Mouse (Mus musculus): Measurements from ENCODE around the gene Anapc2.
"Not testable (repeated sequence)": the region's sequence is repeated elsewhere in the genome, so short reads cannot be mapped to it uniquely, and the experiment has no call there.

Anapc2 gene

DNA sequence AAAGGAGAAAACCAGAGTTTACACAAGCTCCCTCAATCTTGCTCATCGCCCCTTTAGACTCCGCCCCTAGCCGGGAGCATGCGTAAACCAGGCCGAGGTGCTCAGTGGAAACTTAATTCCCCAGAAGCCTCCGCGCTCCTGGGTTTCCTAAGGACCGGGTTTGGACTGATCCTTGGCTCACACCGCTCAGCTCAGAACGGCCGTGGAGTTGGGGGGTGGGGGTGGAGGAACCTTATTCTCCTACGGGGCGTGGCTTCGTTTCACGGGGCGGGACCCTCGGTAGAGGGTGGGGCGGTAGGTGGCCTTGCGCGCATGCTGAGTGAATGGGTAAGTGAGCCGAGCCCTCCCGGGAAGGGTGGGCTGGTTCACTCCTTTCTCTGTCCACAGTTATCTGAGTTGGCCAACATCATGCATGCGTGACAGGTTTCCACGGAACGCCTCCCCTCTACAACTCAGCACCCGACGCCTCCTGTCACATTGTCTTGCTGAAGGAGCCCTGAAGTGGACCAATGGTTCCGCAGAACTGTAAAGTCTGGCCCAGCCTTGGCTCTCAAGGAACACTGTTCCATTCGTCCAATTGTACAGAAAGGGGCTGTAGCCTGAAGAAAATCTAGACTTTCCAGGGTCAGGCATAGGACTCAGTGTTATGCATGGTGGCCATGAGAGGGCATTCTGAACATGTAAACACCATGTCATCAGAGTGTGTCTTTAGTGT is 31.4 kb upstream of the Anapc2 start:
- DNase-seq (ENCODE audit: low read depth): peak; percentile 75

DNA sequence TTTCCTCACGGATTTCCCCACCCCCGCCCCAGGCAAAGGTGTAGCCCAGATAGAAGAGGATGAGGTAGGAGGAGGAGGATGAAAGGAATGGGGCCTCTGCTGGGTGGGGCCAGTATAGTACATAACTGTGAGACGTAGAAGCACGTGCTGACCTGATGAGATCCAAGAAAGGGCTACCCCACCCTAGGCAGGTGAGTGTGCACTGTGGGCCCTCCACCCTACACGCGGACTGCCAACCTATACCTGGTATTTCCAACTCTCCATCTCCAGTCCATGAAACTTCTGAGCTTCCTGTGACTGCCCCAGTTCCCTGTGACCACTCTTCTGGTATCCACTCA is 30.9 kb upstream of the Anapc2 start:
- peak; percentile 45 for DNase-seq (ENCODE audit: low read depth)

DNA sequence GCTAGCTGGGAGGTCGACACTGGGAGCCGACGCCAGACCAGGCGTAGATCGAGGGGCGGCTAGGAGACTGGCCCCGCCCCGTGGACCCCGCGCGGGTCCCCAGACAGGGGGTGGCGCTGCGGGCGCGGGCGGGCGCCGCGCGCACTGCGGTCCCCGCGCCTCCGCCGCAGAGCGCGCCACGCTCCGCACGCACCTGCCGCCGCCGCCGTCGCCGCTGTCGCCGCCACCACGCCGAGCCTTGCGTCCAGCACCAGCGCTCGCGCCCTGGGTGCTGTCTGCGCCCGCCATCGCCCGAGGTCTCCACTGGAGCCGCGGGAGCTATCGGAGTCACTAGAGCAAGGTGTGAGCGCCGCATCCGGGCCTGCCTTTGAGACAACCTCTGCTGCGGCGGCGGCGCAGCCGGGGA is 30.2 kb upstream of the Anapc2 start, which contains the start of the genes Rnf208 and Cysrt1:
Gene Rnf208 (plus strand): TSS at position 155 of the 406 bp plus-strand sequence.
Gene Cysrt1 (minus strand): TSS at position 352 of the 406 bp plus-strand sequence.
- DNase-seq (ENCODE audit: low read depth): peak; percentile 48

DNA sequence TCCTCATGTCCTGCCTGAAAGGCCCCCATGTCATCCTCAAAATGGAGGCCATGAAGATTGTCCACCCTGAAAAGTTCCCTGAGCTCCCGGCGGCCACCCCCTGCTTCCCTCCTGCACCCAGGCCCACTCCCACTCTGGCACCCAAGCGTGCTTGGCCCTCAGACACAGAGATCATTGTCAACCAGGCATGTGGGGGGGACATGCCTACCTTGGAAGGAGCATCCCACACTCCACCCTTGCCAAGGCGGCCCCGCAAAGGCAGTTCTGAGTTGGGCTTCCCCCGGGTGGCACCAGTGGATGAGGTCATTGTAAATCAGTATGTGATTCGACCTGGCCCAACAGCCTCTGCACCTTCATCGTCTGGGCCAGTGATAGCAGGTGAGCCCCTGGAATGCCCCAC is 28.9 kb upstream of the Anapc2 start:
- DNase-seq (ENCODE audit: low read depth): no peak

DNA sequence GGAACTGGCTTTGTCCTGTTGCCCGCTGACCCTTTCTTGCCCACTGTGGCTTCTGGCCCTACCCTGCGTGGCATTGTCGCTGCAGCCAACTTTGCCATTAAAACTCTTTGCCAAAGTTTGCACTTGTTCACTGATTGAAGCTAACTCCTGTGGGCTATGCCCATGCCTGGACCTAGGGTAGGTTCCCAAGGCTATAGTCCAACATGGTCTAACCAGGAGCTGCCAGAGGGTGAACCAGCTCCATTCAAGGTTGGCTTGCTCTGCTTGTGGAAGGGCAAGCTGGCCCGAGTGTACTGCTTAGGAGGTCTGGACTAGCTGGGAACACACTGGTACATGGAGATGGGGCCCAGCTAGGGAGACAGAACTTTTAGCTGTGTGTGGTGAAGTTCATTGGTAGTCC is 28.1 kb upstream of the Anapc2 start:
- no peak for DNase-seq (ENCODE audit: low read depth)

DNA sequence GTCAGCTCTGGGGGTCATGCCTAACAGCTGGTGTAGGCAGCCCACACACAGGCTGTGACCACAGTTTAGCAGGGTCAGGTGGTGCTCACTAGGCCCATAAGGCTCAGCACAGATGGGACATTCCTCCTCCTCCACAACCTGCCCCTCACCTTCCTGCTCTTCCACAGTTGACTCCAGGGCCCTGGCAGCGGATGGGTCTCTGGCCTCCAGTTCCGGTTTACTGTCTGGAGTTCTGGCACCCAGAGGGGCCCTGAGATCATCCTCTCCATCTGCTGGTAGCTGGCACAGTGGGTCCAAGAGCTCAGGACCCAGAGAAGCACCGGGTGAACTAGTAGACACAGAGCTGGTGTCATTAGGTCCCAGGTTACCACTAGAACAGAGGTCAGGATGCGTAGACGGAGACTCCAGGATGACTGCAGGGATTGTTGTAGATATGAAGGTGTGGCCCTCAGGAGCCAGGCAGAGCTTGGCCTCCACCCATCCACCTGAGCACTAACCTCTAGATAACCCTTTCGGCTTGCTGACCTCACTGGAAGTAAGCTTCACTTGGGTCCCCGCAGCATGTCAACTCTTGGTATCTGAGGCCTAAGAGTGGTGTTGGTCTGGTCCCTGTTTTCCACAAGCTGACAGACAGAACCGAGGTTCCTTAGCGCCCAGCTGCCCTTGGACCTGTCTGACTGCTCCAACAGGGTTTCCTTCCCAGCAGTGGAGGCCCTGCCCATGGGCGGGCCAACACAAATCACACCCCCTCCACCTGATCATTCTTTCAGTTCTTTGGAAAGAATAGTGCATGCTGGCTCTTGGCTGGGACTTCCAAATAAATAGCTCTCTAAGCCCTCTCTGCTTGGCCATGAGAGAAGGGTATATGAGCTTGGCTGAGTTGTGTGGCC is 25.9 kb upstream of the Anapc2 start, which contains the start of gene AL732309.1:
Gene AL732309.1 (minus strand): TSS at position 681 of the 890 bp plus-strand sequence.
- DNase-seq (ENCODE audit: low read depth): no peak

DNA sequence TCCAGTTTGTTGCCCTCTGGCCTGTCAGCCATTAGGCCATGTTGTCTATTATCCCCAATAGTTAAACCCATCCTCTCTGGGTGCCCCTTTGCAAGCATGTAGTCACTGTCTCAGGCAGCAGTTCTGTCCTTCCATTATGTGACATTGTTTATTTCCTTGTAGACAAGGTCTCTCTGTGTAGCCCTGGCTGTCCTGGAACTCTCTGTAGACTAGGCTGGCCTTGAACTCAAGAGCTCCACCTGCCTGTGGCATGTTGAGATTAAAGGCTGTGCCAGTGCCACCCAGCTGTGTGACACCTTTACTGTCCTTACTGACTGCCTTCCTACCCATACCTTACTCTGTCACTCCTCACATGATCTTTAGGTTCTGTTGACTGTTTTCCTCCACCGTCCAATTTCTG is 19.9 kb upstream of the Anapc2 start:
- DNase-seq (ENCODE audit: low read depth): peak; percentile 61

DNA sequence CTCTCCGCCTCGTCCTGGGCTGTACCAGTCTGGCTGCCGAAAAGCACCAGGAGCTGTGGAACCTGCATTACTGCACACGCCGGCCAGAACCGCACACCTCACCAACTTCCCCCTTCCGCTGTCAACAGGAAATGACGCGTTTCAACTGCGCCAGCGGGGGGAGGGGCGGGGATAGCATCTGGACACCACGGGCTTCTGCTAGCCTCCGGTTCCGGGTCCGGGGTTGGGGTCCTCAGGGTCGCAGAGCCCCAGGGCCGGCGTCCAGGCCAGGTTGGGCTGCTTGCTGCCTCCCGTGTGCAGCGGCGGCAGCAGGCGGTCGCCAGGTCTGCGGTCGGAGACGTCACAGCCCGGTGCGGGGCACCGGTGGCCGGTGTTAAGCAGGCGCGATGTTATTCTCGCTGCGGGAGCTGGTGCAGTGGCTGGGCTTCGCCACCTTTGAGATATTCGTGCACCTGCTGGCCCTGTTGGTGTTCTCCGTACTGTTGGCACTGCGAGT is 16.9 kb upstream of the Anapc2 start, which contains the start of gene Tmem203:
Gene Tmem203 (plus strand): TSS at position 156 of the 496 bp plus-strand sequence.
- peak; percentile 94 for DNase-seq (ENCODE audit: low read depth)

DNA sequence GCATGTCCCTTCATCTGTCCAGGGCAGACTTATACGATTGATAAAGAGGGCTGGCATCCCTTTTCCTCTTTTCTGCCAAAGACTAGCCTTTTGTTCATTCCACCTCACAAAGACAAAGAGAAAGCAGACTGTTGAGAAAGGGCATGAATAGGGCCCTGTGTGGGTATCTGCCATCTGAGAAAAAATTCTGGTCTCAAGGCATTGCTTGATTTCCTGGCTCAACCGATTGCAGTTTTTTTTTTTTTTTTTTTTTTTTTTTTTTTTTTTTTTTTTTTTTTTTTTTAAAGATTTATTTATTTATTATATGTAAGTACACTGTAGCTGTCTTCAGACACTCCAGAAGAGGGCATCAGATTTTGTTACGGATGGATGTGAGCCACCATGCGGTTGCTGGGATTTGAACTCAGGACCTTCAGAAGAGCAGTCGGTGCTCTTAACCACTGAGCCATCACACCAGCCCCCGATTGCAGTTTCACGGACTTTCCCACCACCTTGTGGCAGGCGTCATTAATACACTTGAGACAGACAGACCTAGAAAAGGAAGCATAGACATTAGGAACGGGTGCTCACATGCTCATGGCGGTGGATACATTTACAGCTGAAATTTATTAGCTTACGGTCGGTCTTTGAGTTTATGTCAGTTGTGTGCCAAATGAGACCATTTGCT is 15.7 kb upstream of the Anapc2 start:
- DNase-seq (ENCODE audit: low read depth): peak; percentile 78

DNA sequence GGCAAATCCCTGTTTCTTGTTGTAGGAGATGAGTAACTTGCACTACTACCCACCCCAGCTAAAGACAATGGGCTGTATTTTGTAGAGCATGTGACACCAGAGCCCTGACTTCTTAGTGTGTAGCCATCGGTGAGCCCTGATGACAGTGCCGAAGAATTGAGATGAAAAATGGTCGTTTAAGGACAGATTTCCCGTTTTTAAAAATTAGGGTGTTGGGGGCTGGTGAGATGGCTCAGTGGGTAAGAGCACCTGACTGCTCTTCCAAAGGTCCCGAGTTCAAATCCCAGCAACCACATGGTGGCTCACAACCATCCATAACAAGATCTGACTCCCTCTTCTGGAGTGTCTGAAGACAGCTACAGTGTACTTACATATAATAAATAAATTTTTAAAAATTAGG is 15.0 kb upstream of the Anapc2 start:
- not testable (repeated sequence) for DNase-seq (ENCODE audit: low read depth)

DNA sequence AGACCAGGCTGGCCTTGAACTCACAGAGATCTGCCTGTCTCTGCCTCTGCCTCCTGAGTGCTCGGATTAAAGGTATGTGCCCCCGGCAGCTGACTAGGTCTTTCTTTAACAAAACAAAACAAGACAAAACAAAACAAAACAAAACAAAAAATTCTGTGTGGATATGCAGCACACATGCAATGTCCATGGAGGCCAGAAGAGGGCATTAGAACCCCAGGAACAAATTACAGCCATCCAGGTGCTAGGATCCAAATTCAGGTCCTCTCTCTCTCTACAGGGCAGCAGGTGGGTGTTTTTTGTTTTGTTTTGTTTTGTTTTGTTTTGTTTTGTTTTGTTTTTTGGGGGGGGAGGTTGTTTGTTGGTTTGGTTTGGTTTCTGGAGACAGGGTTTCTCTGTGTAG is 13.4 kb upstream of the Anapc2 start:
- peak; percentile 68 for DNase-seq (ENCODE audit: low read depth)

DNA sequence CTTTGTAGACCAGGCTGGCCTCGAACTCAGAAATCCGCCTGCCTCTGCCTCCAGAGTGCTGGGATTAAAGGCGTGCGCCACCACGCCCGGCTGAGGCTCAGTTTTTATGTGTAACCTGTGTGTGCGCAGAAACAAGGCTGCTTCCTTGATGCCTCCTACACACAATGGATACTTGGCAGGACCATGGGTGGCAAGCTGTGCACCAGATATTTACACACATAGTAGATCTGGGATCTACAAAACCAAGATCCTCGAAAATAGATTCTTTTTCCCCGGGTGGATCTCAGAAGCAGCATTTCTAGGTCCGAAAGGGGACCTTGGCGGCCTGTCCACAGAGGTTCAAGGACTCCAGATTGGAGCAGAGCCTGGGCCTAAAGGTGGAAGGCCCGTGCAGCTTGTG is 10.4 kb upstream of the Anapc2 start:
- no peak for DNase-seq (ENCODE audit: low read depth)

DNA sequence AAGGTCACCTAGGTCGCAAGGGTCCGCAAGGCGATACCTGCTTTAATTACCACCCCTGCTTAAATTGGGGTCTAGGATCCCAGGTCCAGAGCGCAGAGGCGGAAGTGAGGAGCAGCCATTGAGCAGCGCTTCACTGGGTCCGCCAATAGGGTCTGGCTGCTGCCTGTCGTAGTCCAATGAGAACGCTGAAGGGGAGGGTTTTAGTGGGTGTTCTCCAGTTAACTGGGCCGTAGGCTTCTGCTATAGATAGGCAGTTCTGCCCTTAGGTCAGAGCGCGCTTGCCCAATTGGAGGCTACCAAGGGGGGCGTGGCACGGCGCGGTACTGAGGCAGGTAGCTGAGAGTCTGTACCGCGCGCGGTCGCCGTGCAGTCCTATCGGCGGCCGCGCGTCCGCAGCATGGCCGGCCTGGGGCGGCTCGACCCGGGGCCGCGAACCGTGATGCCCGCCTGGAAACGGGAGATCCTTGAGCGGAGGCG is 9.9 kb upstream of the Anapc2 start, which contains the start of gene Tprn:
Gene Tprn (plus strand): TSS at position 328 of the 477 bp plus-strand sequence.
- DNase-seq (ENCODE audit: low read depth): peak; percentile 95

DNA sequence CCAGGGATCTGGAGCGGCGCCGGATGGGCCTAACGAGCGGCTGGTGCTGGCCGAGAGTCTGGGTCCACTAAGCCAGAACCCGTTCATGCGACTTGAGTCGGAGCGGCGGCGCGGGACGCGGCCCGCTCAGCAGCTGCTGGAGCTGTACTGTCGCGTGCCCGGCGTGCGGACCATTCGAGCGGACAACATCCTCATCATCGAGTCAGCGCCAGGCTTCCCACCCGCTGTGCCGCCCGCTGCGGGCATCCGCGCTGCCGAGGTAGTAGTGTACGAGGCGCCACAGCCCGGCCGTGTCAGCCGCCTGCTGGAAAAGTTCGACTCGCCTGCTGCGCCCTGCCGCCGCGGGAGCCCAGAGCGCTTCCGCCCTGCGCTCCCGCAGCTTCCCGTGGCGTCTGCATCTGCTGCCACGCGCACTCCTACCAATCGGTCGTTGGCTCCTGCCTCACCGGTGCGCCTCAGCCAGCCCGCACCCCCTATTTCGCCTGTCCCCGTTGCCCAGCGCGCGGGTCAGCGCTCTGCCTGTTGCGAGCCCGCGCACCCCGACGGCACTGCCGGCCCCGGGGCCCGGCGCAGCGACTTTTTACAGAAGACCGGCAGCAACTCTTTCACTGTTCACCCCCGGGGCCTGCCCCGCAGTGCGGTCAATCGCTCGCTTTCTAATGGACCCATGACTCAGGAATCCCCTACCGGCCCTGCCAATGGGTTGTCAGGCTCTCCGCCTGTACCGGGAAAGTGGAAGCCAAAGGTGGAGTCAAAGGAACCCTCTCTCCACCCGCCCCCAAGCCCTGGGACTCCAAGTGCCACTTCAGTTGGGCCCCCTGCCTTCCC is 9.3 kb upstream of the Anapc2 start:
- DNase-seq (ENCODE audit: low read depth): peak; percentile 81

DNA sequence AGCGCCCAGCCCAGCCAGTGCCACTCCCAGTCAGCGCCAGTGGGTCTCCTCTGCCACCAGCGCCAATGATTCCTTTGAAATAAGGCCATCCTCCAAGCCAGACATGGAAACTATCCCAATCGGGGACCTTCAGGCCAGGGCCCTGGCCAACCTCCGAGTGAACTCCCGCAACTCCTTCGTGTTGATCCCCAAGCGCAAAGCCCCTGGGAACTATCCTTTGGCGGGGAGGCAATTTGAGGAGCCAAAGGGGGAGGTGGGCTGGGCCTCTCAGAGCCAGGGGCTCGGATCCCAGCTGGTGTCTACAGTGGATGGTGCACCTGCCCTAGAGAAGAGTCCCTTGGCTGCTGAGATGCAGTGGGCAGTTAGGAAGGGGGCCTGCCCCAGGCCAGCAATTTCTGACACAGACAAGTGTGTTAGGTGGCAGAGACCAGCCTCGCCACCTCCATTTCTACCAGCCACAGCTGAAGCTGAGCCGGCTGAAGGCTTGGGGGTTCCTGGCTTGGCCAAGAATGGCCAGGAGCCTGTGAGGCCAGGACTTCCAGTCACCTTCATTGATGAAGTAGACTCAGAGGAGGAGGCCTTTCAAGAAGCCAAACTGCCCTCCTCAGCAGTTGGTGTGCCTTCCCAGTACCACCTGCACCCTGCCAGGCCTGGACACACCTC is 8.5 kb upstream of the Anapc2 start:
- DNase-seq (ENCODE audit: low read depth): no peak

DNA sequence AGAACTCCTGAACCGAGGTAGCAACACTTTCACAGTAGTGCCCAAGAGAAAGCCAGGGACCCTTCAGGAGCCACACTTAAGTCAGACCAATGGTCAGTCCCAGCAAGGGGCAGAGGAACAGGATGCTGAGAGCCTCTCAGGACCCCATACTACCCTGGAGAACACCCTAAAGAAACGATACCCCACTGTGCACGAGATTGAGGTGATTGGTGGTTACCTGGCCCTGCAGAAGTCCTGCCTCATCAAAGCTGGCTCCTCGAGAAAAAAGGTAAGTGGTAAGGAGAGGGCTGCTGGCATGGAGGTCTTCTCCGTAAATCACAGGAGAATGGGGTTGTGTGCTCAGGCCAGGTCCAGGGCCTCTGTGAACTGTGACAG is 8.0 kb upstream of the Anapc2 start:
- DNase-seq (ENCODE audit: low read depth): no peak

DNA sequence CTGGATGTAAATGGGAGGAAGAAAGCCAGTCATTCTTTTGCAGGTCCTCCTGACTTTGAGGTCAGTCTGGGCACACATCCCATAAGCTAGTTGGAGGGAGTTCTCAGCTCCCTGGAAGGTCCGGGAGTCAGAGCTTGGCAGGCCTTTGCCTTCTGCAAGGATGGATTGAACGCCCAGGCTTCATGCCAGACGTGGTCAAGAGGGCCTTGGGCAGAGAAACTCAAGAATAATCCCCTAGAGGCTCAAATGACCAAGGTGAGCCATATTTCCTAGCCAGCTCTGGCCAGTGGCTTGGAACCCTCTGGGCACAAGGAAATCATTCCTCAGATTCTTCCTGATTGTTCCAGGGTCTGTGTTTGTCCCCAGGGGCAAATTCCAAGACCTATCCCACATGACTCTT is 7.4 kb upstream of the Anapc2 start:
- DNase-seq (ENCODE audit: low read depth): no peak

DNA sequence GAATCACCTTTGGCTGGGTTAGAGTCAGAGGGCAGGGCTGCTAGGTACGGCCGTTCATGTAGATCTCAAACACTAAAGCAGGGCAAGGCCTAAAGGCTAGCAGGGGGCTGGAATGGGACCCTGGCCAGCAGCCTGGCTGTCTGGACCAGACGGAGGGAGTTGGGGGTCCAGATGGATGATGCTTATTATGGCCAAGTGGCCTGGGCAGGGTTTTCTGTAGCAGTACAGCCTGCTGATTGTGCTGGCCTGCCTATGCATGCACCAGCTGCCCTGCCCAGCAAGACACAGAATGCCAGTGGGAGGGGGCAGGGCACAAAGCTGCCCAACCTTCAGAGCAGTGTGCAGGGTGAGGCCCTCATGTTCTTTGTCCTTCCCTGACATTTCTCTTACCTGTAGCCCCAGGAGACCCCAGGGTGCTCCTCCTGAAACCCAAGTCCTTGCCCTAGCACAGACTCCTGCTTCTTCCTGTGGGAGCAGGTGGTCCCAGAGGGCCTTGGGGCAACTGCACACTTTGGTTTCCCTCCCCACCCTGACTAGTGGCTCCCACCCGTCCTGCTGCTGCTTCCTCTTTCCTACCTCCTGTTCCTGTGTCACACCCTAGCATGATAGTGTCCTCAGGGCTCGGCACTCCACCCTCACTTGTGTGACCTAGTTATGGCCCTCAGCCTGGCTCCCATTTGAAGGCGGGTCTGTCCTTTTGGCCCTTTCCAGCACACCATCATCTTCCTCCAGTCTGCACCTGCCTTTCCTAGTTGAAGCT is 6.2 kb upstream of the Anapc2 start:
- DNase-seq (ENCODE audit: low read depth): no peak

DNA sequence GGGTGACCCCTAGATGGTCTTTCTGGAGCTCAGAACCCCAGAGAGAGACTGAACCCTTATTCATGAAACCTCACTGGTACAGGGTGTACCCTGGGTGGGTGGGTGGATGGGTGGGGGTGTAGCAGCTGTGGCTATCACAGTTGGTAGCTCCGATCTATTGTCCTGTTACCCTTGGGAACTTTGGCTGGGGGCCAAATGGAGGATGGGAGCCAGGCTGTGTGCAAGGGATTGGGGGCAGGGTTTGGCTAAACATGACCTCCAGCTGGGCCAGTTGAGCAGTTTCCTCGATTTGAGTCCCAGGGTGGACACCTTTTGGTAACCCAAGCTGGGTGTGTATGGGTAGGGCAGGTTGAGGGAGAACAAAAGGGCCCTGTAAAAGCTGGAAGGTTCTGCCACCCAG is 5.6 kb upstream of the Anapc2 start:
- no peak for DNase-seq (ENCODE audit: low read depth)

DNA sequence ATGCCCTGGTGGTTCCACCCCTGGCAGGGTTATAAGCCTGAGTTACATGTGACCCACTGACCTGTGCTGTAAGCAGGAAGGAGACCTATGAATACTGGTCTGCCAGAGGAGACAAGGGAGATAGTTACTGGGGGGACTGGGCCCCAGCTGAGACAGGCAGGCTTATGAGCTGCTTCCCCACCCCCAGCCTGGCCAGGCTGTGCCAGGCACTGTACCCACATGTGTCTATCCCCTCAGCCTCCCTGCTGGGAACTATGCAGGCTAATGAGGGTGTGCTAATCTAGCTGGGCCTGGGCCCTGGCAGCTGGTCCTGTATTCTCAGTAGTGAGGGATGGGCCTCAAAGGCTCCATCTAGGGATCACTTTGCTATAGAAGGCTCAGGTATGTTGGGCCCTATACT is 5.0 kb upstream of the Anapc2 start:
- no peak for DNase-seq (ENCODE audit: low read depth)

Data from naive thymus-derived CD4-positive, alpha-beta T cell, adult 2 months (primary cell).